Mouse (Mus musculus): ENCODE measurements at regions not wholly inside any gene's neighbourhood (a gene's known extent, or its start where the extent isn't known, plus 50 kb on each side); places are given as distances from the start of the nearest gene placed in this dataset.
"Not testable (repeated sequence)": the region's sequence is repeated elsewhere in the genome, so short reads cannot be mapped to it uniquely, and the experiment has no call there.

DNA sequence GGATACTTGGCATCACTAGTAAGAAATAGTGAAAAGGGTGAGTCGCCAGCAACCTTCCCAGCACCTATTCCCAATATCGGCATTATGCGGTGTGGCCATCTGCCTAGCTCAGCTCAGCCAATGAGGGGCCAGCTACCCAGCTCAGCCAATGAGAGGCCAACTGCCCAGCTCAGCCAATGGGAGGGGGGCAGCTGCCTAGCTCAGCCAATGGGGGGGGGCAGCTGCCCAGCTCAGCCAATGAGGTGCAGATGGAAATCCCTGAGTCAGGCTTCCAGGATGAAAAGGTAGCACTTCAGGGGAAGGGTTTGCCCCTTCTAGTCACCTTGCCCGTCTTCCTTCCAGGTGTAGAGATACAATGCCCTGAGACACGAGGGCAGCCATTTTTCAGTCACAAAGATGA is 144.6 kb upstream of the Ipo5 start:
- DNase-seq (ENCODE audit: low read depth, low spot score) = no peak
- in situ Hi-C loops (cut with MboI; ENCODE audit: low sequenced_read_pairs in 2 of 2, unreplicated experiment in 2 of 2) = no loop called here
- no peak overlapping the region for H3K9ac ChIP-seq (ENCODE audit: insufficient read depth, low read depth, low read length, poor library complexity, severe bottlenecking)
- no peaks in the 10 kb centered on the region for H3K4me1 ChIP-seq (ENCODE audit: control insufficient read depth in 2 of 2, insufficient read depth in 2 of 2, low read length in 2 of 2, poor library complexity in 1 of 2)
- TF ChIP-seq ZNF384 (IDR thresholded peaks at IDR 0.05; ENCODE audit: low read depth, low read length) (no peak), MAFK (IDR thresholded peaks at IDR 0.05; ENCODE audit: insufficient read depth, low read depth, low read length) (no peak), CHD2 (IDR thresholded peaks at IDR 0.05; ENCODE audit: low read depth, low read length) (no peak; the same call in 1 of the 2 replicates), HCFC1 (IDR thresholded peaks at IDR 0.05; ENCODE audit: borderline replicate concordance, insufficient read depth, low read length) (no peak), ZC3H11A (IDR thresholded peaks at IDR 0.05; ENCODE audit: borderline replicate concordance, low read depth, low read length) (no peak)
- H3K9me3 ChIP-seq (ENCODE audit: control insufficient read depth, insufficient read depth, low read depth, low read length) = no peaks in the 10 kb centered on the region
- H3K27ac ChIP-seq (ENCODE audit: insufficient read depth, low read depth, low read length, poor library complexity, severe bottlenecking) = no peak overlapping the region
- H3K36me3 ChIP-seq (ENCODE audit: control insufficient read depth, insufficient read depth, low read length, poor library complexity, severe bottlenecking) = no peaks in the 10 kb centered on the region
- H3K4me3 ChIP-seq (ENCODE audit: insufficient read depth in 1 of 2, low read depth in 1 of 2, low read length in 2 of 2, poor library complexity in 1 of 2, severe bottlenecking in 1 of 2) = no peak overlapping the region

DNA sequence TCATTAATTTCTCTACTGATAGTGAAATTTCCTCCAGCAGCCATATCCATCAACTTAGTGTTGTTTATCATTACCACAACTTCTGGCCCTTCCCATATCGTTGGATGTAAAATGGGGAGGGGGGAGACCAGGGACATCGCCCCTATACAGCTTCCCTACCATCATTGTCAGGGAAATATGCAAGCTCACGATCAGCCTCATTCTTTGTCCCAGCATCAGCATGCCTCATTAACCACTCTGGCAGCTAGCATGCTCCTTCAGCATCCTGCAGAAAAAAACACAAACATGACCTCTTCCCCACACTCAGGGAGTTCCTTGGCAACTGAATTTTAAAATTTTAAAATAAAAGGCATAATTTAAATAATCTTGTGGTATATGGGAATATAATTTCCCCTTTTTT is 140.4 kb upstream of the Ipo5 start:
- in situ Hi-C loops (cut with MboI; ENCODE audit: low sequenced_read_pairs in 2 of 2, unreplicated experiment in 2 of 2) = no loop called here
- no peak for DNase-seq (ENCODE audit: low read depth, low spot score)
- Histone ChIP-seq H3K27ac (ENCODE audit: insufficient read depth, low read depth, low read length, poor library complexity, severe bottlenecking) (no peak overlapping the region), H3K36me3 (ENCODE audit: control insufficient read depth, insufficient read depth, low read length, poor library complexity, severe bottlenecking) (no peaks in the 10 kb centered on the region), H3K4me3 (ENCODE audit: insufficient read depth in 1 of 2, low read depth in 1 of 2, low read length in 2 of 2, poor library complexity in 1 of 2, severe bottlenecking in 1 of 2) (no peak overlapping the region), H3K9ac (ENCODE audit: insufficient read depth, low read depth, low read length, poor library complexity, severe bottlenecking) (no peak overlapping the region), H3K4me1 (ENCODE audit: control insufficient read depth in 2 of 2, insufficient read depth in 2 of 2, low read length in 2 of 2, poor library complexity in 1 of 2) (no peaks in the 10 kb centered on the region), H3K9me3 (ENCODE audit: control insufficient read depth, insufficient read depth, low read depth, low read length) (no peaks in the 10 kb centered on the region)
- TF ChIP-seq MAFK (IDR thresholded peaks at IDR 0.05; ENCODE audit: insufficient read depth, low read depth, low read length) = no peak
- no peak for TF ChIP-seq HCFC1 (IDR thresholded peaks at IDR 0.05; ENCODE audit: borderline replicate concordance, insufficient read depth, low read length)

DNA sequence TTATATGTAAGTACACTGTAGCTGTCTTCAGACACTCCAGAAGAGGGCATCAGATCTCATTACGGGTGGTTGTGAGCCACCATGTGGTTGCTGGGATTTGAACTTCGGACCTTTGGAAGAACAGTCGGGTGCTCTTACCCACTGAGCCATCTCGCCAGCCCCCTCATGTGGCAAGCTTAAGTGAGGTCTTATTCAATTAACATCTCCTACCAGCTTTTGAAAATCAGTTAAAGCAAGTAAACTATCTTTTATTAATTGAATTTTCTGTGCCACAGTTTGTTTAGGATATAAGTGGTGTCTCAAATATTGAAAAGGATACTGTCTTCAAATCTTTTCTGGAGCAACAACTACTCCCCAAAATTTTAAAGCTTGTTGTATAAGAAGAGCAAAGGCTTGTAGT is 138.0 kb upstream of the Ipo5 start:
- H3K4me1 ChIP-seq (ENCODE audit: control insufficient read depth in 2 of 2, insufficient read depth in 2 of 2, low read length in 2 of 2, poor library complexity in 1 of 2); H3K9ac ChIP-seq (ENCODE audit: insufficient read depth, low read depth, low read length, poor library complexity, severe bottlenecking); H3K9me3 ChIP-seq (ENCODE audit: control insufficient read depth, insufficient read depth, low read depth, low read length); DNase-seq (ENCODE audit: low read depth, low spot score); H3K36me3 ChIP-seq (ENCODE audit: control insufficient read depth, insufficient read depth, low read length, poor library complexity, severe bottlenecking); H3K27ac ChIP-seq (ENCODE audit: insufficient read depth, low read depth, low read length, poor library complexity, severe bottlenecking); H3K4me3 ChIP-seq (ENCODE audit: insufficient read depth in 1 of 2, low read depth in 1 of 2, low read length in 2 of 2, poor library complexity in 1 of 2, severe bottlenecking in 1 of 2); in situ Hi-C loops (cut with MboI; ENCODE audit: low sequenced_read_pairs in 2 of 2, unreplicated experiment in 2 of 2): not testable (repeated sequence)

DNA sequence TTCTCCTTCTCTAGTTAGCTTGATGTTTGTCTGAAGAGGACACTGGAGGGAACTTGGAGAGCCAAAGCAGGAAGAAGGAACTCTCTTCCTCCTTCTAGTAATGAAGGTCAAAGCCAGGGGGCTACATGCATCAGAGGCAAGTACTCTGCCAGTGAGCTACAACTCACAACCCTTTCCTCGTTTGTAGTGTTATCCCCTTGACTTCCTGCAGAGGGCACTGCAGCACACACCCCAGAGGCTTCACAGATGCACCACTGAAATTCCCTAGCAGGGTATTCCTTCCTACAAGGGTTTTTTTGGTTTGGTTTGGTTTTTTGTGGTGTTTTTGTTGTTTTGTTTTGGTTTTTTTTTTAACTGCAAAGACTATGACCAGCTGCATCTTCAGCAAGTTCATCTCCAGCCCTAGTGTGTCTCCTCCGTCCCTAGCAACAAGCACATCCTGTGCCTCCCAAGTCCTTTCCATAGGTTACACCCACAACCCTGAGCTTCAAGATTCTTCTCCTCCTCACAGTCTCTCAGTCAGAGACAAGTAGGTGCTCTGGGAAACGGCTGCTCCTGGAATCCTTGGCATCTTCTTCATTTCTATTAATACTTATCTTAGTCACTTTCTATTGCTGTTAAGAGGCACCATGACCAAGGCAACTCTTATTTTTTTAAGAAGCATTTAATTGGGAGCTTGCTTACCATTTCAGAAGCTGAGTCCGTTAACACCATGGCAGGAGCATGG is 119.0 kb upstream of the Ipo5 start:
- H3K9me3 ChIP-seq (ENCODE audit: control insufficient read depth, insufficient read depth, low read depth, low read length) = peaks cover 3% of the 10 kb centered on the region; the same call in 1 of the 2 replicates
- H3K36me3 ChIP-seq (ENCODE audit: control insufficient read depth, insufficient read depth, low read length, poor library complexity, severe bottlenecking) = no peaks in the 10 kb centered on the region
- no peak overlapping the region for H3K4me3 ChIP-seq (ENCODE audit: insufficient read depth in 1 of 2, low read depth in 1 of 2, low read length in 2 of 2, poor library complexity in 1 of 2, severe bottlenecking in 1 of 2)
- H3K27ac ChIP-seq (ENCODE audit: insufficient read depth, low read depth, low read length, poor library complexity, severe bottlenecking) = no peak overlapping the region
- H3K9ac ChIP-seq (ENCODE audit: insufficient read depth, low read depth, low read length, poor library complexity, severe bottlenecking) = no peak overlapping the region
- in situ Hi-C loops (cut with MboI; ENCODE audit: low sequenced_read_pairs in 2 of 2, unreplicated experiment in 2 of 2) = no loop called here
- TF ChIP-seq ZC3H11A (IDR thresholded peaks at IDR 0.05; ENCODE audit: borderline replicate concordance, low read depth, low read length) (0 out of 2 replicates have a peak, but pooled peaks have one; percentile 18), CHD2 (IDR thresholded peaks at IDR 0.05; ENCODE audit: low read depth, low read length) (no peak)
- H3K4me1 ChIP-seq (ENCODE audit: control insufficient read depth in 2 of 2, insufficient read depth in 2 of 2, low read length in 2 of 2, poor library complexity in 1 of 2) = peaks cover 0 to 4% of the 10 kb centered on the region in 2 experiments; a peak in 1 of 4 replicates
- DNase-seq (ENCODE audit: low read depth, low spot score) = peak; percentile 62

DNA sequence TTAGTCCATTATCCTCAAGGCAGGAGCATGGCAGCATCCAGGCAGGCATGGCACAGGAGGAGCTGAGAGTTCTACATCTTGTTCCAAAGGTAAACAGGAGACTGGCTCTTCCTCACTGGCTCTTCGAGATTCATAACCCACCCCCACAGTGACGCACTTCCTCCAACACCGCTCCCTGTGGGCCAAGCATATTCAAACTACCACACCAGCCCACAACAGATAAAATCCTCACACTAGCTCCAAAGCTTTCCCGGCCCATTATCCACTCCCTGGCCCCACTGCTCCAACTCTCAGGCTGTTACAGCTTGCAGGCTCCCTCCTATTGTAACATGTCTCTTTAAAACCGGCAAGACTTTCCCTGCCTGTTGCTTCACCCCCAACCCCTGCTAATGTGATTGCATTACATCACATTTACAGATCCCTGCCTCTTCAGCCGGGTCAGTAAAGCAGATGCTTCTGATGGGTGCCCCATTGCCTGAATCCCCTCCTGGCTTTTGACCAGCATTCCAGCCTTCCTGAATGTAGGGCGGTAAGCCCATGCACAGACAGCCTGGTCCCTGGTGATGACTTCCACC is 113.0 kb upstream of the Ipo5 start:
- TF ChIP-seq ZNF384 (IDR thresholded peaks at IDR 0.05; ENCODE audit: low read depth, low read length) (no peak), CHD2 (IDR thresholded peaks at IDR 0.05; ENCODE audit: low read depth, low read length) (no peak), MAFK (IDR thresholded peaks at IDR 0.05; ENCODE audit: insufficient read depth, low read depth, low read length) (no peak), ZC3H11A (IDR thresholded peaks at IDR 0.05; ENCODE audit: borderline replicate concordance, low read depth, low read length) (no peak), HCFC1 (IDR thresholded peaks at IDR 0.05; ENCODE audit: borderline replicate concordance, insufficient read depth, low read length) (no peak)
- no peaks in the 10 kb centered on the region for H3K36me3 ChIP-seq (ENCODE audit: control insufficient read depth, insufficient read depth, low read length, poor library complexity, severe bottlenecking)
- peak overlapping the region in 1 of 2 experiments; percentile 7; a peak in 2 of 4 replicates for H3K4me3 ChIP-seq (ENCODE audit: insufficient read depth in 1 of 2, low read depth in 1 of 2, low read length in 2 of 2, poor library complexity in 1 of 2, severe bottlenecking in 1 of 2)
- H3K27ac ChIP-seq (ENCODE audit: insufficient read depth, low read depth, low read length, poor library complexity, severe bottlenecking) = no peak overlapping the region
- peaks cover 2 to 11% of the 10 kb centered on the region in 2 experiments; a peak in 3 of 4 replicates for H3K4me1 ChIP-seq (ENCODE audit: control insufficient read depth in 2 of 2, insufficient read depth in 2 of 2, low read length in 2 of 2, poor library complexity in 1 of 2)
- in situ Hi-C loops (cut with MboI; ENCODE audit: low sequenced_read_pairs in 2 of 2, unreplicated experiment in 2 of 2) = no loop called here
- no peak for DNase-seq (ENCODE audit: low read depth, low spot score)
- peaks cover 3% of the 10 kb centered on the region; the same call in 1 of the 2 replicates for H3K9me3 ChIP-seq (ENCODE audit: control insufficient read depth, insufficient read depth, low read depth, low read length)
- H3K9ac ChIP-seq (ENCODE audit: insufficient read depth, low read depth, low read length, poor library complexity, severe bottlenecking) = no peak overlapping the region; the same call in 1 of the 2 replicates
